ENCODE assay signal across 11 mouse cellular contexts in the genomic region with DNA sequence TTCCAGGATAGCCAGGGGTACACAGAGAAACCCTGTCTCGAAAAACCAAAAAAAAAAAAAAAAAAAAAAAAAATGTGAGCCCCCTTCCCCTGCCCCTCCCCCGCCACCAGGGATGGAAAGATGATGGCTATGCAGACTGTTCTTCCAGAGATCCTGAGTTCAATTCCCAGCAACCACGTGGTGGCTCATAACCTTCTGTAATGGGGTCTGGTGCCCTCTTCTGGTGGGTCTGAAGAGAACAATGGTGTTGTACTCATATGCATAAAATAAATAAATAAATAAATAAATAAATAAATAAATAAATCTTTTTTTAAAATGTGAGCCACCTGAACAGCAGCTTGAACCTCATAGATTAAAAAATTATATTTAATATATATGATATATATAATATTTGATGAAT. TPM values are rescaled to one million over a fixed set of nuclear protein-coding genes. Genes with fewer than 3 reads are reported as not detected.
A peak's percentile ranks its signal among the peaks of the same experiment; 100 is the strongest.
DNase-seq lines count a peak whose midpoint lies in the region; ATAC-seq and TF ChIP-seq lines count a peak whose summit lies in the region.
"Not testable (repeated sequence)": the region's sequence is repeated elsewhere in the genome, so short reads cannot be mapped to it uniquely, and the experiment has no call there.
"Had no signal": no experiment of that assay in that cellular context is flagged by ENCODE, and none has a peak within 500 bp of the region (broad histone marks: within the 10 kb centered on the region; RNA-seq: fewer than 3 reads in every experiment).

No protein-coding gene starts in this region.

- TF ChIP-seq CTCF in brain, embryonic 14.5 days (IDR thresholded peaks at IDR 0.05; ENCODE audit: borderline replicate concordance, extremely low read depth, insufficient read depth, insufficient read length) = peak; percentile 21; the same call in 1 of the 2 replicates
- TF ChIP-seq CTCF in heart, adult 2 months (IDR thresholded peaks at IDR 0.05) = peak; percentile 33
- peak; percentile 39 for TF ChIP-seq CTCF in intestine, postnatal 0 days (IDR thresholded peaks at IDR 0.05; ENCODE audit: low read depth)
- TF ChIP-seq CTCF in liver, adult 2 months (IDR thresholded peaks at IDR 0.05; ENCODE audit: low read depth, low read length) = peak; percentile 15; the same call in 1 of the 2 replicates
- peak; percentile 41 for TF ChIP-seq CTCF in stomach, postnatal 0 days (IDR thresholded peaks at IDR 0.05; ENCODE audit: low read depth)

- H3K4me1 ChIP-seq in heart, adult 2 months (ENCODE audit: control insufficient read depth, insufficient read depth, low read length); intestine, postnatal 0 days (replicated peaks; ENCODE audit: control insufficient read depth, insufficient read depth, low read length); liver, adult 2 months (ENCODE audit: control insufficient read depth, insufficient read depth, low read length); midbrain, embryonic 11.5 days (ENCODE audit: control insufficient read depth, insufficient read depth, low read length); stomach, postnatal 0 days (replicated peaks; ENCODE audit: control insufficient read depth, insufficient read depth): not testable (repeated sequence)

- DNase-seq in 3T3-L1 (ENCODE audit: low read depth, low spot score) = peak; percentile 15
- peak; percentile 42 for DNase-seq in ES-CJ7 (ENCODE audit: low read depth, low spot score)
- not testable (repeated sequence) for DNase-seq in brain, embryonic 14.5 days (ENCODE audit: low read depth); heart, adult 2 months; liver, adult 2 months (ENCODE audit: extremely low read depth, low read depth, low spot score); stomach, postnatal 0 days (ENCODE audit: low spot score)
- peak; percentile 84 for DNase-seq in midbrain, embryonic 11.5 days (ENCODE audit: low spot score, missing footprints)

- 60% methylated on average over 3 of the region's 3 CpGs for WGBS in heart, adult 2 months
- 56% methylated on average over 2 of the region's 3 CpGs for WGBS in intestine, postnatal 0 days
- WGBS in liver, adult 2 months = 63% methylated on average over 3 of the region's 3 CpGs
- WGBS in midbrain, embryonic 11.5 days = 56% methylated on average over 2 of the region's 3 CpGs
- WGBS in stomach, postnatal 0 days = 63% methylated on average over 2 of the region's 3 CpGs

- H3K36me3 ChIP-seq in heart, adult 2 months (ENCODE audit: control insufficient read depth, insufficient read depth, low read length); intestine, postnatal 0 days (ENCODE audit: control insufficient read depth, insufficient read depth); liver, adult 2 months (ENCODE audit: control insufficient read depth, insufficient read depth, low read length); midbrain, embryonic 11.5 days (ENCODE audit: control insufficient read depth, insufficient read depth, low read length); stomach, postnatal 0 days (ENCODE audit: control insufficient read depth, insufficient read depth, low read length): not testable (repeated sequence)

- intact Hi-C loops in heart, adult 2 months (cut with DNase I) = not testable (repeated sequence)

- TF ChIP-seq POLR2A in brain, embryonic 14.5 days (IDR thresholded peaks at IDR 0.05; ENCODE audit: borderline replicate concordance, extremely low read depth, insufficient read depth, insufficient read length, poor library complexity, severe bottlenecking); heart, adult 2 months (IDR thresholded peaks at IDR 0.05; ENCODE audit: insufficient read depth, low read depth, low read length); liver, adult 2 months (IDR thresholded peaks at IDR 0.05; ENCODE audit: extremely low read depth, insufficient read depth, low read length): not testable (repeated sequence)

- H3K4me2 ChIP-seq in intestine, postnatal 0 days (replicated peaks; ENCODE audit: low read depth); midbrain, embryonic 11.5 days; stomach, postnatal 0 days (replicated peaks; ENCODE audit: low read depth): not testable (repeated sequence)

- not testable (repeated sequence) for H3K4me3 ChIP-seq in heart, adult 2 months; intestine, postnatal 0 days (ENCODE audit: low read depth, low read length); liver, adult 2 months (ENCODE audit: insufficient read depth, low read depth, low read length); midbrain, embryonic 11.5 days (ENCODE audit: low read depth, low read length); stomach, postnatal 0 days (ENCODE audit: low read depth, low read length)

- TF ChIP-seq EP300 in heart, adult 2 months (IDR thresholded peaks at IDR 0.05; ENCODE audit: insufficient read depth, low read depth, low read length); stomach, postnatal 0 days (optimal IDR thresholded peaks at IDR 0.05): not testable (repeated sequence)

- not testable (repeated sequence) for H3K79me2 ChIP-seq in heart, adult 2 months (replicated peaks; ENCODE audit: control insufficient read depth, insufficient read depth, low read length); liver, adult 2 months (ENCODE audit: control insufficient read depth, insufficient read depth, low read length)

- ATAC-seq in intestine, postnatal 0 days; midbrain, embryonic 11.5 days (ENCODE audit: low FRiP score); stomach, postnatal 0 days (ENCODE audit: low FRiP score, low TSS enrichment): not testable (repeated sequence)

- not testable (repeated sequence) for H3K27me3 ChIP-seq in heart, adult 2 months (ENCODE audit: control insufficient read depth, insufficient read depth, low read length); intestine, postnatal 0 days (replicated peaks; ENCODE audit: control insufficient read depth, insufficient read depth, low read length); liver, adult 2 months (ENCODE audit: control insufficient read depth, insufficient read depth, low read length); midbrain, embryonic 11.5 days (ENCODE audit: control insufficient read depth, insufficient read depth, low read length); stomach, postnatal 0 days (ENCODE audit: control insufficient read depth, insufficient read depth, low read length)

- H3K27ac ChIP-seq in heart, adult 2 months; intestine, postnatal 0 days (ENCODE audit: low read depth, low read length); liver, adult 2 months (replicated peaks; ENCODE audit: insufficient read depth, low read depth, low read length); midbrain, embryonic 11.5 days (ENCODE audit: low read depth, low read length); stomach, postnatal 0 days (replicated peaks): not testable (repeated sequence)

- not testable (repeated sequence) for H3K9ac ChIP-seq in heart, adult 2 months (ENCODE audit: low read depth, low read length); intestine, postnatal 0 days (ENCODE audit: low read depth, low read length); liver, adult 2 months (ENCODE audit: low read depth, low read length); midbrain, embryonic 11.5 days (ENCODE audit: low read length); stomach, postnatal 0 days (ENCODE audit: low read length)

- H3K9me3 ChIP-seq in intestine, postnatal 0 days (ENCODE audit: control insufficient read depth); midbrain, embryonic 11.5 days (ENCODE audit: control insufficient read depth, low read length); stomach, postnatal 0 days (ENCODE audit: control insufficient read depth, low read length): not testable (repeated sequence)

RNA-seq across cellular contexts. Expression of gene Dnajc7, which starts 35.6 kb away (rescaled TPM):
- 139 and 201 TPM in 2 replicates for polyA plus RNA-seq in brain, embryonic 14.5 days (2012; rRNA removed)
- total RNA-seq in heart, adult 2 months (2021) = 100 to 1,000 TPM; 107 to 121 TPM
- 46.1 and 77.8 TPM in 2 replicates for polyA plus RNA-seq in heart, adult 2 months (2012; rRNA removed)
- polyA plus RNA-seq in intestine, postnatal 0 days (2015; fragmentation: Nextera tagmentation; extraction: Ambion mirVana) = 72.9 and 80.2 TPM in 2 replicates
- 40.9 and 44.7 TPM in 2 replicates for total RNA-seq in liver, adult 2 months (2014; rRNA removed)
- 16.1 and 16.7 TPM in 2 replicates for polyA plus RNA-seq in liver, adult 2 months (2012; rRNA removed)
- 96.1 TPM in 2 replicates for polyA plus RNA-seq in midbrain, embryonic 11.5 days (2014; fragmentation: Nextera tagmentation; extraction: Ambion mirVana)
- polyA plus RNA-seq in stomach, postnatal 0 days (2015; fragmentation: Nextera tagmentation; extraction: Ambion mirVana) = 91.9 and 96.1 TPM in 2 replicates

RNA-seq across cellular contexts. Expression of gene Nkiras2, which starts 36.5 kb away (rescaled TPM):
- polyA plus RNA-seq in brain, embryonic 14.5 days (2012; rRNA removed) = 111 and 119 TPM in 2 replicates
- 10 to 100 TPM; 49.5 to 50.3 TPM for total RNA-seq in heart, adult 2 months (2021)
- polyA plus RNA-seq in heart, adult 2 months (2012; rRNA removed) = 91.2 and 107 TPM in 2 replicates
- polyA plus RNA-seq in intestine, postnatal 0 days (2015; fragmentation: Nextera tagmentation; extraction: Ambion mirVana) = 52.2 and 55.7 TPM in 2 replicates
- total RNA-seq in liver, adult 2 months (2014; rRNA removed) = 13.7 and 16.0 TPM in 2 replicates
- 32.0 and 33.4 TPM in 2 replicates for polyA plus RNA-seq in liver, adult 2 months (2012; rRNA removed)
- 96.4 and 110 TPM in 2 replicates for polyA plus RNA-seq in midbrain, embryonic 11.5 days (2014; fragmentation: Nextera tagmentation; extraction: Ambion mirVana)
- polyA plus RNA-seq in stomach, postnatal 0 days (2015; fragmentation: Nextera tagmentation; extraction: Ambion mirVana) = 59.0 and 63.1 TPM in 2 replicates

RNA-seq across cellular contexts. Expression of gene Zfp385c, which starts 36.7 kb away (rescaled TPM):
- 0.40 and 0.63 TPM in 2 replicates for polyA plus RNA-seq in brain, embryonic 14.5 days (2012; rRNA removed)
- under 1 TPM; 0.34 to 0.48 TPM for total RNA-seq in heart, adult 2 months (2021)
- polyA plus RNA-seq in heart, adult 2 months (2012; rRNA removed) = 0.59 and 0.61 TPM in 2 replicates
- polyA plus RNA-seq in intestine, postnatal 0 days (2015; fragmentation: Nextera tagmentation; extraction: Ambion mirVana) = 0.09 and 0.20 TPM in 2 replicates
- not detected in 2 replicates for total RNA-seq in liver, adult 2 months (2014; rRNA removed)
- not detected in 2 replicates for polyA plus RNA-seq in liver, adult 2 months (2012; rRNA removed)
- 0.72 TPM in 1 of 2 replicates, not detected in the other for polyA plus RNA-seq in midbrain, embryonic 11.5 days (2014; fragmentation: Nextera tagmentation; extraction: Ambion mirVana)
- polyA plus RNA-seq in stomach, postnatal 0 days (2015; fragmentation: Nextera tagmentation; extraction: Ambion mirVana) = 0.18 and 0.34 TPM in 2 replicates
- total RNA-seq: megakaryocyte-erythroid progenitor cell, adult 5-6 weeks had no signal
- polyA plus RNA-seq: G1E; liver, embryonic 16.5 days had no signal

RNA-seq across cellular contexts. Expression of gene Dhx58, which starts 48.5 kb away (rescaled TPM):
- 2.4 and 2.6 TPM in 2 replicates for polyA plus RNA-seq in brain, embryonic 14.5 days (2012; rRNA removed)
- total RNA-seq in heart, adult 2 months (2021) = under 1 TPM; 0.55 to 0.70 TPM
- 2.8 and 3.0 TPM in 2 replicates for polyA plus RNA-seq in heart, adult 2 months (2012; rRNA removed)
- 9.8 and 10.0 TPM in 2 replicates for polyA plus RNA-seq in intestine, postnatal 0 days (2015; fragmentation: Nextera tagmentation; extraction: Ambion mirVana)
- total RNA-seq in liver, adult 2 months (2014; rRNA removed) = 8.1 and 11.9 TPM in 2 replicates
- polyA plus RNA-seq in liver, adult 2 months (2012; rRNA removed) = 9.2 and 16.3 TPM in 2 replicates
- polyA plus RNA-seq in midbrain, embryonic 11.5 days (2014; fragmentation: Nextera tagmentation; extraction: Ambion mirVana) = 2.0 and 2.1 TPM in 2 replicates
- 2.6 and 2.9 TPM in 2 replicates for polyA plus RNA-seq in stomach, postnatal 0 days (2015; fragmentation: Nextera tagmentation; extraction: Ambion mirVana)

RNA-seq across cellular contexts. Expression of gene Kat2a, which starts 56.7 kb away (rescaled TPM):
- 60.4 and 61.8 TPM in 2 replicates for polyA plus RNA-seq in brain, embryonic 14.5 days (2012; rRNA removed)
- 10 to 100 TPM; 13.1 to 14.0 TPM for total RNA-seq in heart, adult 2 months (2021)
- 18.9 and 21.7 TPM in 2 replicates for polyA plus RNA-seq in heart, adult 2 months (2012; rRNA removed)
- 11.8 and 12.3 TPM in 2 replicates for polyA plus RNA-seq in intestine, postnatal 0 days (2015; fragmentation: Nextera tagmentation; extraction: Ambion mirVana)
- total RNA-seq in liver, adult 2 months (2014; rRNA removed) = 3.3 and 4.9 TPM in 2 replicates
- 16.1 and 18.9 TPM in 2 replicates for polyA plus RNA-seq in liver, adult 2 months (2012; rRNA removed)
- 44.4 and 57.2 TPM in 2 replicates for polyA plus RNA-seq in midbrain, embryonic 11.5 days (2014; fragmentation: Nextera tagmentation; extraction: Ambion mirVana)
- 24.6 and 27.2 TPM in 2 replicates for polyA plus RNA-seq in stomach, postnatal 0 days (2015; fragmentation: Nextera tagmentation; extraction: Ambion mirVana)
